Mouse (Mus musculus): Measurements from ENCODE around the gene Etv6.

DNA sequence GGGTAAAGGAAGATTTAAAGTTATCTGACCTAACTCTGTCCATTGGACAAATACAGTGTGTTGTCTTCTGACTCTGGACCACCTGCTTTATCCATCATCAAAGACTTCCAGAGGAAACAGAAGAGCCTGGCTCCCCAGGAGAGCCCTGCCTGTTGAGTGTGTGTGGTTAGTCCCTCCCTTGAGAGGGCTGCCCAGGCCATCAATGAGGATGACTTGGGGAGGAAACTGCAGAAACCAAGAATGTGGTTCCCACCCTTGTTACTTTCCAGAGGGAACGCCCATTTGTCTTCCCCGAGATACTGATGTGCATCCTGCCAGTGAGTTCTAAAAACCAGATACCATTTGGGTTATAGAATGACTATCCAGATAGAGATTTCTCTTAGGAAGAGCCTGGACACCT, 96.1 kb downstream of the Etv6 start:
- no peak for TF ChIP-seq POLR2A (IDR thresholded peaks at IDR 0.05; ENCODE audit: control insufficient read depth, low read depth, low read length)
- no peak for TF ChIP-seq CTCF (IDR thresholded peaks at IDR 0.05; ENCODE audit: control insufficient read depth, insufficient read depth, insufficient replicate concordance, low read depth, low read length)

Data from testis, adult 2 months (tissue).